Mouse (Mus musculus) lung, embryonic 15.5 days (tissue): ENCODE results near the gene Inpp5a. TPM values are rescaled to one million over a fixed set of nuclear protein-coding genes. Genes with fewer than 3 reads are reported as not detected.

Experiments
- ATAC-seq: fragments of 200-750 bp; cut with Nextera tagmentation; 2 replicates; pipeline ENCODE4 v1.8.0; 2017; ENCODE audit warnings: moderate number of reproducible peaks, borderline replicate concordance; ENCODE audit not compliant: low FRiP score, low TSS enrichment; ENCODE audit errors: extremely low read depth
- H3K27ac ChIP-seq: fragments of 300-500 bp; sonication (generic); 2 replicates; pipeline ENCODE4 v1.5.1; 2015; ENCODE audit warnings: moderate library complexity, mild to moderate bottlenecking, inconsistent platforms
- H3K27me3 ChIP-seq: fragments of 300-500 bp; sonication (generic); 2 replicates; pipeline ENCODE4 v1.6.1; 2015; ENCODE audit warnings: inconsistent platforms
- H3K36me3 ChIP-seq: fragments of 300-500 bp; sonication (generic); 2 replicates; pipeline ENCODE4 v1.6.1; 2015; ENCODE audit warnings: inconsistent platforms
- H3K4me1 ChIP-seq: fragments of 300-500 bp; sonication (generic); 2 replicates; pipeline ENCODE4 v1.6.1; 2015; ENCODE audit warnings: inconsistent platforms
- H3K4me2 ChIP-seq: fragments of 300-500 bp; sonication (generic); 2 replicates; pipeline ENCODE4 v1.6.1; 2015; ENCODE audit warnings: inconsistent platforms, mild to moderate bottlenecking, moderate library complexity
- H3K4me3 ChIP-seq: fragments of 300-500 bp; sonication (generic); 2 replicates; pipeline ENCODE4 v1.5.1; 2015; ENCODE audit warnings: mild to moderate bottlenecking, inconsistent platforms
- H3K9ac ChIP-seq: fragments of 300-500 bp; sonication (generic); 2 replicates; pipeline ENCODE4 v1.6.1; 2015; ENCODE audit warnings: inconsistent platforms
- H3K9me3 ChIP-seq: fragments of 300-500 bp; sonication (generic); 2 replicates; pipeline ENCODE4 v1.6.1; 2016; ENCODE audit warnings: inconsistent platforms
- WGBS: fragments of 180-500 bp; shearing (Covaris S2); methylation state at CpG from one replicate; pipeline ENCODE4 v1.1.7; 2015; 5-methylcytosine and 5-hydroxymethylcytosine counted together
- polyA plus RNA-seq: library from polyadenylated mRNA; unstranded; fragments of >200 nt; fragmentation: Nextera tagmentation; extraction: Ambion mirVana; gene quantifications from 2 replicates; pipeline ENCODE4 v1.2.1, GENCODE M21; 2015

Gene Inpp5a
- polyA plus RNA-seq, 1 experiment from 2014 or later = 35.9 TPM

DNA sequence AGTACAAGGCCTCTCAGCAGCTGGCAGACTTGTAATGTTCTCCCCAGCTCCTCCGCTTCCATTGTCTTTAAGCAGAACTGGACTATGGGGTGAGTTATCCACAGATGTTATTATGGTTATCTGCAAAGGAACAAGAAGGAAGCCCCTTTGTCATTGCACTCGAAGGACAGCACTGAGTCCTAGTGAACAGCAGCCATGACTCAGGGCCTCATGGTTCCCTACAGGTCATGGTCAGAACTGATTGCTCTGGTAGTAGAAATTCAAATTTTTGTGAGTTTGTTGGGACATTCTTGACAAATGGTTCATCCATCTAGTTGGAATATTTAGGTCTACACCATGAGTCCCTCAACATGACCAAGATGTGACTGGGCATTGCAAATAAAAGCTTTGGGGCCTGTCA is 81.6 kb downstream of the Inpp5a start:
- no peak overlapping the region for H3K9ac ChIP-seq
- no peak overlapping the region for H3K27ac ChIP-seq
- 80% methylated on average over 2 of the region's 2 CpGs for WGBS
- peaks cover 51% of the 10 kb centered on the region for H3K4me1 ChIP-seq
- no peak overlapping the region for H3K4me3 ChIP-seq
- no peak for ATAC-seq
- H3K9me3 ChIP-seq = no peaks in the 10 kb centered on the region
- no peak overlapping the region for H3K4me2 ChIP-seq
- no peaks in the 10 kb centered on the region for H3K36me3 ChIP-seq
- no peaks in the 10 kb centered on the region for H3K27me3 ChIP-seq

DNA sequence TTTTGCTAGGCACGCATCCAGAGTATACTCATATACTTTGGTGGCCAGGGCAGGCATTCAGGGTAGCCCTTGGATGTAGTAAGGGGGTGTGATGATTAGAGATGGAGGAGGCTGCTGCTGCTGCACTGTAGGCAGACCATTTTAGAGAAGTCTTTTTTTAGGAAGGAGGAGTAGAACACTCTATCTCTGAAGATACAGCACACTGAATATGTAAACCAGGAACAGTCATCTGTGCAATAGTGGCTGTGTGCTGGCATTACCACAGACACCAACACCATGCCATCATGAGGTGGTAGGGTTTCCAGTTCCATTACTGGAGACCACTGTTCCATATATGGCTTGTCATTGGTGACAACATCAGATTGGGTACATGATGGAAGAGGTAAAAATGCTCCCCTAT is 83.1 kb downstream of the Inpp5a start:
- no peak for ATAC-seq
- Histone ChIP-seq H3K36me3 (no peaks in the 10 kb centered on the region), H3K9ac (no peak overlapping the region), H3K4me3 (no peak overlapping the region), H3K27ac (no peak overlapping the region), H3K4me2 (no peak overlapping the region), H3K9me3 (no peaks in the 10 kb centered on the region), H3K27me3 (no peaks in the 10 kb centered on the region), H3K4me1 (peaks cover 37% of the 10 kb centered on the region)
- WGBS = 67% methylated on average over 1 of the region's 1 CpGs

DNA sequence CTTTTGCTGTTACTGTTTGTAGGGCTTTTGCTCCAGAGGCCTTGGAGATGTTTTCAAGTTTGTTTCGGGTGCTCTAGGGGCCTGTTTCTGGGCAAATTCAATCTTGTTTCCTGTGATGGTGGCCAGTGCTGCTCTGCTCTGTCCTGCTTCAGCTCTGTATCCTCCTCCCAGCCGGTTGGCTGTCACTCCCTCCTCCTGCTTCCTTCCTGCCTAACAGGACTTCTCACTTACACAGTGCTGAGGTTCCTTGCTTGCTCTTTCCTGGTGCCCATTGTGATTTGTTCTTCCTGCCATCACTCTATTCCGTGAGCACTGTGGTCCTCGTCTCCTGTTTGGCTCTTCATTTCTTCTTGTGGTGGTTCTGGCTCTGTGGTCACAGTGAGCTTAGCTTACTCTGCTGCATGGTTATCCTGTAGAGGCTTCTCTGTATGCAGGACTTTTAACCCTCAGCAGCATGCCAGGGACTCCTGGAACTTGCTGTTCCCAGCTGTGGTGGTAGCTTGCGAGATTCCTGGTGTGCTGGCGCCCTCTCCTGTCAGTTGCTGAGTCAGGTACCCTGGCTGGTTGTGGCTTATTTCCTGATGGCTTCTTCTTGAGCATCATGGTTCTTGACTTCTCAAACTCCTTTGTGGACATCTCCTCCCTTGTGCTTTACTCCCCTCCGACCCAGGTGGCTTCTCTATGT is 84.1 kb downstream of the Inpp5a start:
- H3K4me2 ChIP-seq = no peak overlapping the region
- H3K9me3 ChIP-seq = no peaks in the 10 kb centered on the region
- peaks cover 28% of the 10 kb centered on the region for H3K4me1 ChIP-seq
- 23% methylated on average over 7 of the region's 7 CpGs for WGBS
- peak; percentile 79 for ATAC-seq
- no peaks in the 10 kb centered on the region for H3K27me3 ChIP-seq
- no peaks in the 10 kb centered on the region for H3K36me3 ChIP-seq
- H3K9ac ChIP-seq = no peak overlapping the region
- H3K4me3 ChIP-seq = no peak overlapping the region
- peak overlapping the region; percentile 60 for H3K27ac ChIP-seq

DNA sequence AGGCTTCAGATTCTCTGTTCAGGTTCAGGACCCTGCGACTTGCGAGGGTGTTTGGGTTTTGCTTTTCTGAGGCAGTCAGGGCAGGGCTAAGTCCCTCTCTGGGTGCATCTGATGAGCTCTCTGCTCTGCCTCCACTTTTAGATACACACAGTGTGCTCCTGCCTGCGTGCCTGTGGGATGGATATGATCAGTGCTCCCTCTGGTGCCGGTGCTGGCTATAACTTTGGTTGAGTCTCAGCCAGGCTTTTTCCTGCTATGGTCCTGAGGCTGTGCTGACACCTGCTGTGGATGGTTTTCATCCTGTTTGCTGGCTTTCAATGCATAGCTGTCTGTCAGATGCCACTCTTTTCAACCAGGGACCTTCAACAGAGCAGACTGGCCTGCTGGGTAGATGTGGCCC is 87.0 kb downstream of the Inpp5a start:
- H3K27me3 ChIP-seq = no peaks in the 10 kb centered on the region
- no peak for ATAC-seq
- no peak overlapping the region for H3K9ac ChIP-seq
- no peak overlapping the region for H3K27ac ChIP-seq
- no peak overlapping the region for H3K4me3 ChIP-seq
- WGBS = 48% methylated on average over 4 of the region's 4 CpGs
- peaks cover 12% of the 10 kb centered on the region for H3K4me1 ChIP-seq
- H3K36me3 ChIP-seq = peaks cover 6% of the 10 kb centered on the region; the same call in 1 of the 2 replicates
- H3K4me2 ChIP-seq = no peak overlapping the region
- H3K9me3 ChIP-seq = no peaks in the 10 kb centered on the region

DNA sequence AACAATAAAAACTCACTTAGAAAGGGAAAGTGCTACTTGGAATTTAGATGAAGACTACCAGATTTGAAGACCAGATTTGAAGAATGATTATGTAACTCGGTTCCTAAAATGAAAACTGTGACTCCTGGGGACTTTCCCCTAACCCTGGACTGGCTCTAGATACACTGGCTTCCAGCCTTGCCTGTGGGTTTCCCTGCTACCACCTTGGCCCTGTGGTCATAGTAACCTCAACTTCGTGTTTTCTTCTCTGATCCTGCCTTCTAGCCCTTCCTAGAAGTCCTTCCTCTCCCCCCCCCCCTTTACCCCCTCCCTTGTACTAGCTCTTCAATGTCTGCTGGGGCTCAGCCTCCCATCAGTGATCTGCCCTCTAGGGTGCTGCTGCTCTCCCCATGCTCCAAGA is 87.8 kb downstream of the Inpp5a start:
- Histone ChIP-seq H3K9ac (no peak overlapping the region), H3K9me3 (no peaks in the 10 kb centered on the region), H3K36me3 (peaks cover 10% of the 10 kb centered on the region; the same call in 1 of the 2 replicates), H3K4me2 (no peak overlapping the region), H3K4me1 (peaks cover 12% of the 10 kb centered on the region), H3K4me3 (no peak overlapping the region), H3K27me3 (no peaks in the 10 kb centered on the region), H3K27ac (no peak overlapping the region)
- 64% methylated on average over 2 of the region's 2 CpGs for WGBS
- no peak for ATAC-seq

DNA sequence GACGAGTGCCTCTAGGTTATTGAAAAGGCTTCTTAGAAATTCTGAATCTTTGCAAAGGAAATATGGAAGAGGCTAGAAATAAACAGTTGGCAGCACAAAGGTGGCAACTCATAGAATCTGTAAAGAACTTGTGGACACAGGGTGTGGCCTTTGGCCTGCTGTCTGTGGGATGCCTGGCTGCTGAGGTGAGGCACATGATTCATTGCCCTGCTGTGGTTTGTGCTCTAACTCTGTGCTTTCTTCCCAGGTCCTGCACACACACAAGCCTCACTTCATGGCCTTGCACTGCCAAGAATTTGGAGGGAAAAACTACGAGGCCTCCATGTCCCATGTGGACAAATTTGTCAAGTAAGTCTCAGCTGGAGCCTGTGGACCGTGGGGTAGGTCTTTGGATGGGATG is 88.8 kb downstream of the Inpp5a start:
- Histone ChIP-seq H3K4me1 (peaks cover 4% of the 10 kb centered on the region), H3K4me3 (no peak overlapping the region), H3K27me3 (no peaks in the 10 kb centered on the region), H3K9ac (no peak overlapping the region), H3K27ac (no peak overlapping the region), H3K4me2 (no peak overlapping the region), H3K9me3 (no peaks in the 10 kb centered on the region), H3K36me3 (peaks cover 10% of the 10 kb centered on the region; the same call in 1 of the 2 replicates)
- no peak for ATAC-seq
- 80% methylated on average over 3 of the region's 3 CpGs for WGBS

DNA sequence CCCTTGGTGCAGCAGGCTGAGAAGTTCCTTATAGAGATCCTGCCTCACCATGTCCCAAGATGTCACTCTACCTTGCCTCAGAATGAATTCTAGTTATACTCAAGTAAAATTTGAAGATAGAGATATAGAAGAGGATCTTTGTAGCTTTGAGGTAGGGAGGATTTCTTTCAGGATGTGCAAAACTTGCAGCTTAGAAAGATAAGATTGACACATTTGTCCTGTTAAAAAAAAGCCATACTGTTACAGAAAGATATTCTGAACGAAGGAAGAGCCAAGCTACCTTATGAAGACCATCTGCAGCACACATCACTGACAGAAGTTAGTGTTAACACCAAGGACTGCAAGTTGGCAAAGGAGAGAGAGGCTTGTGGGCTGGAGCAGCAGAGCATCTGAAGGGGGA is 90.2 kb downstream of the Inpp5a start:
- Histone ChIP-seq H3K27ac (no peak overlapping the region), H3K4me2 (no peak overlapping the region), H3K4me1 (no peaks in the 10 kb centered on the region), H3K4me3 (no peak overlapping the region), H3K27me3 (no peaks in the 10 kb centered on the region), H3K9ac (no peak overlapping the region), H3K9me3 (no peaks in the 10 kb centered on the region), H3K36me3 (peaks cover 10% of the 10 kb centered on the region; the same call in 1 of the 2 replicates)
- ATAC-seq = no peak
- WGBS = 72% methylated on average over 1 of the region's 1 CpGs

DNA sequence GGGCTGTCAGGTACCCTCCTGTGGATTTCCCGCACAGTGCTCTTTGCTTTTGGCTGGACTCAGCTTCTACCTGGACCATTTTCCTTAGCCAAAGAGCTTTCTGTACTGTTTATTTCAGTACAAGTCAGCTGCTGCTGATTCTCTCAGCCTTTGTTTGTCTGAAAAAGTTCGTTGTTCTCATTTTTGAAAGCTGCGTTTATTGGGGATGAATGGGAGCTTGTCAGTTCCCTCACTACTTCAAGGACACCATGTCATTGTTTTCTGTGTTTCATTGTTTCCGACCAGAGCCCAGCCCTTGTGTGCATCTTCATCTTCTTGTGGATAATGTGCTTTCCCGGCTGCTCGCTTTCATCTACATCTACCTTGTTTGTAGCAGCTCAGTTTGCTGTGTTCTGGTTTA is 90.7 kb downstream of the Inpp5a start:
- no peak overlapping the region for H3K4me3 ChIP-seq
- H3K27ac ChIP-seq = no peak overlapping the region
- no peak overlapping the region for H3K4me2 ChIP-seq
- 0 out of 2 replicates have a peak, but pooled peaks cover 3% of the 10 kb centered on the region for H3K4me1 ChIP-seq
- H3K36me3 ChIP-seq = peaks cover 10% of the 10 kb centered on the region; the same call in 1 of the 2 replicates
- WGBS = 79% methylated on average over 6 of the region's 6 CpGs
- H3K9me3 ChIP-seq = no peaks in the 10 kb centered on the region
- H3K9ac ChIP-seq = no peak overlapping the region
- no peaks in the 10 kb centered on the region for H3K27me3 ChIP-seq
- no peak for ATAC-seq

DNA sequence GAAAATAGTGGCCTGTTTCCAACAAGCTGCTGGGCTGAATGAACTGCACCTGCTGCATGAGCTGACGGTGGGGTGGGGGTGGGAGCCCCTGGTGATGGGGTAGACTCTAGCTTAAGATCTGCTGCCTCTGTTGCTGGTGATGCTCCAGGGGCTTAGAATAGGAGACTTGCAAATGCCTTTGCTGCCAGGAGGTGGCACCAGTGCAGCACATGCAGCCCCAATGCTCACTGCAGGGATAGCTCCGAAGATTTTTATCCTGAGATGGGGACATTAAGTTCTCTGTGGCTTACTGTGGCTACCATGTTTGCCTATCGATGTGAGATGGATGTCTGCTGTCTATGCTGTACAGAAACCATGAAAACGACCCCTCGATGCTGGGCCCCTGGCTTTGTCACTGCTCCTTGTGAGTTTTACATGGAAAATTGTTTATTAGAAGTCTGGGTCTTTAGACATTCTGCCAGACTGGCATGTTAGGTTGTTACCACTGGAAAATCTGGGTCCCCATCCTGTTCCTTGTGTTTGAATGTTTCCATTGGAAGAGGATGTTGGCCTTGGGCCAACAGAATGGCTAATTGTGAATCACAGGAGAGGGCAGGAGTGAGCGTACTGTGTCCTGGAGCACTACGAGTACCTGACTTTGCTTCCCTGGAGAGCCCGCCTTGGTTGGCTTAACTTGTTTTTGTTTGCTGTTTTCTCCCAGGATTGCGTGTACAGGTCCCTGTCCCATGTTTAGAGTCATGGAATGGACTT is 95.5 kb downstream of the Inpp5a start:
- 55% methylated on average over 9 of the region's 9 CpGs for WGBS
- no peak overlapping the region for H3K4me3 ChIP-seq
- H3K36me3 ChIP-seq = peaks cover 8% of the 10 kb centered on the region; the same call in 1 of the 2 replicates
- H3K27me3 ChIP-seq = no peaks in the 10 kb centered on the region
- no peak overlapping the region for H3K27ac ChIP-seq
- no peak overlapping the region for H3K9ac ChIP-seq
- no peaks in the 10 kb centered on the region for H3K9me3 ChIP-seq
- 0 out of 2 replicates have a peak, but pooled peaks cover 3% of the 10 kb centered on the region for H3K4me1 ChIP-seq
- ATAC-seq = no peak
- no peak overlapping the region for H3K4me2 ChIP-seq

DNA sequence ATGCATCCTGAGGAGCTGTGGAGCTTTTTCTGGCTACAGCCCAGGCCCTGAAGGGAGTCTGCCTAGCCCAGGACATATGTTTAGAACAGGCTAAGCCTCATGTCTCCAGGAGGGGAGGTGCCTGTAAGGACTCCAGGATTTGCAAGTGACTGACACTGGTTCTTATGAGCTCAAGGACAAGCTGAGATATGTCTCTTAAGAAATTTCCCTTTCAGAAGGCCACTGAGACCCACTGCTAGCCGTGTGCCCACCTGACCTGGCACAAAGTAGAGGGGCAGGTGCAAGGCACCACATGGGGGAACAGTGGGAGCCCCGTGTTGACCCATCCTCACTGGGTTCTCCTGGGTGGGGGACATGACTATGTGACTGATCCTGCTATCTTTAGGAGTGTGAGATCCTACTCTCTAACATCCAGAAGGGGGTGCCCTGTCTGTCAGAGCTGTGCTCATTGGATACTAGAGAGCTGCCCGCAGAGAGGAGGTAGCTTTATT is 100.9 kb downstream of the Inpp5a start:
- Histone ChIP-seq H3K4me3 (no peak overlapping the region), H3K27ac (no peak overlapping the region), H3K27me3 (no peaks in the 10 kb centered on the region), H3K9ac (no peak overlapping the region), H3K36me3 (no peaks in the 10 kb centered on the region), H3K4me1 (no peaks in the 10 kb centered on the region), H3K4me2 (no peak overlapping the region), H3K9me3 (no peaks in the 10 kb centered on the region)
- 77% methylated on average over 3 of the region's 3 CpGs for WGBS
- ATAC-seq = no peak

DNA sequence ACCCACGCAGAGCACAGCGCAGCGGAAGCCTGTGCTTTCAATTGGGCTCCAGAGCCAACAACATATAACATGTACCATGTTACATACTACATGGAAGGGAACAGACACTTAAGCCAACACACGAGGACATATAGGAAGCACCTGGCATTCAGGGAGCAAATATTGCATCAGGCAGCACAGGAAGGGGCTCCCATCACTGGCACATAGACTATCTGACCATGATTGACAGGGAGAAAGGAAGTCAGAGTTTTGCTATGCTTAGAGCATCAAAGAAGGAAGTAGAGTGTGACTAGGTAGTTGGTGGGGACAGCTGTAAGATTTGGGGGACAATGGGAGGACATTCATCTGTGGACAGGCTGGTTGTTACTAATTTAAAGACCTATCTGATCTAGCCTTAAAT is 103.4 kb downstream of the Inpp5a start:
- Histone ChIP-seq H3K4me1 (peaks cover 6% of the 10 kb centered on the region; the same call in 1 of the 2 replicates), H3K4me3 (no peak overlapping the region), H3K27me3 (no peaks in the 10 kb centered on the region), H3K27ac (no peak overlapping the region), H3K9me3 (no peaks in the 10 kb centered on the region), H3K9ac (no peak overlapping the region), H3K4me2 (no peak overlapping the region), H3K36me3 (no peaks in the 10 kb centered on the region)
- ATAC-seq = no peak
- WGBS = 88% methylated on average over 4 of the region's 4 CpGs

DNA sequence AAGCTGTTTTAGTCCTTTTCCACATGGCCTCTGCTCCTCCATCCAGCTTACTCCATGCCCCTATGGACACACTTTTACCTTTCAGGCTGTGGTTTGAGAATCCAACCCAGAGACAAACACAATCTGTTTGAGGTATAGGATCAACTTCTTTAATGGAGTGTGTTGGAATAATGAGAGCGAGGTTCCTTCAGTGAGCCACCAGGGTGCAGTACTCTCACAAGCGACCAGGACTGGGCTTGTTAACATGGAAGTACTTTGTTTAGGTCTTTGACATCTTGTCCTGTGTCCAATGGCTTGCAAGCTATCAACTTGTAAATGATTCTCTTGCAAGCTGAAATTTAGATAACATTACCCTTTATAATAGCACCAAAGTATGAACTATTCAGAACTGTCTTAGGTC is 104.0 kb downstream of the Inpp5a start:
- Histone ChIP-seq H3K9me3 (no peaks in the 10 kb centered on the region), H3K4me2 (no peak overlapping the region), H3K36me3 (no peaks in the 10 kb centered on the region), H3K4me3 (no peak overlapping the region), H3K27ac (no peak overlapping the region), H3K4me1 (peaks cover 6% of the 10 kb centered on the region; the same call in 1 of the 2 replicates), H3K9ac (no peak overlapping the region), H3K27me3 (no peaks in the 10 kb centered on the region)
- whole genome bisulfite sequencing = 49% methylated on average over 2 of the region's 2 CpGs
- no peak for ATAC-seq
